Mouse (Mus musculus) adrenal gland, postnatal 4 days (tissue): Measurements from ENCODE around the gene Hsf3. TPM values are rescaled to one million over a fixed set of nuclear protein-coding genes. Genes with fewer than 3 reads are reported as not detected.
"Not testable (repeated sequence)": the region's sequence is repeated elsewhere in the genome, so short reads cannot be mapped to it uniquely, and the experiment has no call there.

Source experiments
- DNase-seq, 2 experiments: peaks; one replicate each; pipeline ENCODE4 v3.0.0; 2021 to 2022; ENCODE audit warnings: low spot score in 2 of 2, mixed read lengths in 2 of 2
- long read RNA-seq, 2 experiments: library from polyadenylated mRNA; stranded (forward); transcript quantifications; one replicate each; pipeline ENCODE4 v2.0.0; 2021
- total RNA-seq, 2 experiments: library from RNA; stranded (reverse); gene quantifications; 2 replicates each; pipeline ENCODE4 v1.2.3; 2021

Gene Hsf3
- under 1 TPM in 1 of 2 experiments, not detected in 1; 0.23 TPM for total RNA-seq
- long read RNA-seq, experiment 1 = 0 reads
- long read RNA-seq, experiment 2 = 0 reads

GRCm38 (mm10) chrX:96456201-96456963 is at the start of gene Hsf3:
Hsf3 (minus strand) TSS chrX:96456294.
- peak in 1 of 2 experiments; percentile 4 for DNase-seq

GRCm38 (mm10) chrX:96501580-96501979 is 45.5 kb upstream of the Hsf3 start:
- no peak for DNase-seq

GRCm38 (mm10) chrX:96455149-96455548 is 945 bp downstream of the Hsf3 start, which contains the start of gene Heph:
Heph (plus strand) TSS chrX:96455359.
- no peak for DNase-seq

DNA sequence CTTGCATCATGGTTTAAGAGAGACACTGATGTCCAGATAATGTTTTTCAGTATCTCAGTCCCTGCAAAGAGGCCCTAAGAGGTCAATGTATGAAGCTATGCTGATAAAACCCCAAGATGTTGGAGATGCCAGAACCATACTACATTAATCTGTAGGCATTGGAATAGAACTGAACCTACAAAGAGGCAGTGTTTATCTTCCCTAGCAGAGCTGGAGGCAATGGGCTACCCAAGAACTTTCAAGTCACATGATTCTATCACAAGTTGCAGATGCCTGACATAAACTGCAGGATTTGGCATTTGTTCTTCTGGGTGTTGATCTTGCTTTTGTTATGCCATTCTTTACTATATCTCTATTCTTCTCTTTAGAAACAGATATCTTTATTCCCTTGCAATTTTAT is 36.7 kb downstream of the Hsf3 start:
- DNase-seq = no peak

DNA sequence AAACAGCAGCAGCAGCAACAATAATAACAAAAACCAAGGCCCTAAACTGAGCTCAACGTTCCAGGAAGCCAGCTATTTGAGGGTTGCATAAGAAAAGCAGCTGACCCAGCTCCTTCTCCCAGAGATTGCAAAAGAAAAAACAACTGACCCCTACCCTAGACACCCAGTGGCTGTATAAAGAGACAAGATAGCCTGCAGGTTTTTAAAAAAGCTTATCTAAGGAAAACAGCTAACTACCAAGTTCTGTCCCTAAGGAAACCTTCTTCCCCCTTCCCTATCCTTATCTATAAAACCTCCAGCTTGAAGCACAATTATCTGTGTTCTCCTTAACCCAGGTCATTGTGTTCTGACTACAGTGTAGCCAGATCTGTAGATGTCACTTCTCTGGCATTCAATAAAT is 38.4 kb downstream of the Hsf3 start:
- DNase-seq = no peak

- DNase-seq = no peak
Measured at GRCm38 (mm10) chrX:96416970-96417369, 39.1 kb downstream of the Hsf3 start.

DNA sequence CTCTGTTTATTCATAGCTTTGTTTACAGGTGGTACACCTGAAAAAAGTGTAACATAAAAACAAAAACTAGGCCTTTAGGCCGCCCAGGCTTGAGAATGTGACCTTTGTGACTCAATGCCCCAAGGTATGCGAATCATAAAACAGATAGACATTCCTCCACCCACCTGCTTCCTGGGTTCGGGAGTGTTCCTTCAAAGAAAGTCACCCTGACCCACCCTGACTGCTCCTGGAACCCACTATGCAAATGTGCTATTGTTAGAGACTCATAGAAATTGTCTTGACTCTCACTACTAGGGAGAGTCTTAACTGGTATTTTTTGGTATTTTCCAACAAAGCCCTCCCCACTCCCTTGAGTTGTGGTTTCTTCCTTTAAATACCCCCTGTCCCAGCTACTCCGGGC is 40.7 kb downstream of the Hsf3 start:
- DNase-seq = not testable (repeated sequence)

DNA sequence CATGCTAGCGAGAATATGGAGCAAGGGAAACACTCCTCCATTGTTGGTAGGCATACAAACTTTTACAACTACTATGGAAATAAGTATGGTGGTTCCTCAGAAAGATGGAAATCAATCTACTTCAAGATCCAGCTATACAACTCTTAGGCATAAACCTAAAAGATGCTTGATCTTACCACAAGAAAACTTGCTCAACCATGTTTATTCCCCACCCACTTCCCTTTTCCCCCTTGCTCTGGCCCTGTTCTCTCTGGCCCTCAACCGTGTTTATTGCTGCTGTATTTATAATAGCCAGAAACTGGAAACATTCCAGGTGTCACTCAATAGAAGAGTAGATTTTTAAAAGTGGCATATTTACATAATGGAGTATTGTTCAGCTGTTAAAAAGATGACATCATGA is 117.0 kb downstream of the Hsf3 start:
- DNase-seq = no peak

GRCm38 (mm10) chrX:96329764-96330163 is 126.3 kb downstream of the Hsf3 start:
- DNase-seq = no peak

- DNase-seq = no peak
Measured at GRCm38 (mm10) chrX:96293338-96293737, 162.8 kb downstream of the Hsf3 start, which contains the start of gene Vsig4. Vsig4 (minus strand) TSS chrX:96293438.

DNA sequence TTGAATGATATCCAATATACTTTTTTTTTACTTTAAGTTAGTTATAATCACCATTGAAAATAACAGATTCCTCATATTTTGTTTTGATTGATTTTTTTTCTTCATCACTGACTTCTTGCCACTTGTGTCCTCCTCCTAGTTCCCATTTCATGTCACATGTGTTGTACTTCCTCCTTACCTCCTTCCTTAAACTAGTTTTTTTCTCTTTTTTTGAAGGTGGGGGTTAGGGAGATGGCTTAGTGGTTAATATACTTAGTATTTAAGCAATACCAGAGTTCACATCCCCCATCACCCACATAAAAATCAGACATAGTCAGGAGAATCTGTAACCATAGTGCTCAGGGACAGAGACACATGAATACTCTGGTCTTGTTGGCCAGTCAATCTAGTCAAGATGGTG is 199.6 kb downstream of the Hsf3 start:
- DNase-seq = no peak

Other genes starting within 250 kb of the Hsf3 start
- gene Vsig4, start 162.9 kb downstream of the Hsf3 start, total RNA-seq = 1 to 10 TPM in 1 of 2 experiments, under 1 TPM in 1; 0.25 to 4.0 TPM
- 10 to 100 TPM; 25.1 to 30.6 TPM for gene Heph, start 935 bp downstream of the Hsf3 start, total RNA-seq